Mouse (Mus musculus) C2C12 (cell line): ENCODE results near the gene Aoc1.

Experiments
- CEBPB ChIP-seq: IDR thresholded peaks from one replicate; pipeline ENCODE4 v1.6.1; 2011; ENCODE audit warnings: low read depth, mild to moderate bottlenecking, control low read depth, moderate library complexity
- CTCF ChIP-seq: IDR thresholded peaks from one replicate; pipeline ENCODE4 v1.5.1; 2011; ENCODE audit not compliant: control insufficient read depth, insufficient read depth, insufficient read length
- MAX ChIP-seq: IDR thresholded peaks from one replicate; pipeline ENCODE4 v1.6.1; 2011; ENCODE audit warnings: mild to moderate bottlenecking, control low read depth
- MYOD1 ChIP-seq: IDR thresholded peaks from one replicate; pipeline ENCODE4 v1.6.1; 2011; ENCODE audit warnings: low read depth; ENCODE audit not compliant: control insufficient read depth, insufficient read length
- MYOG ChIP-seq: IDR thresholded peaks from one replicate; pipeline ENCODE4 v1.6.1; 2011; ENCODE audit not compliant: control insufficient read depth, insufficient read length; ENCODE audit errors: extremely low read depth
- USF1 ChIP-seq: IDR thresholded peaks from one replicate; pipeline ENCODE4 v1.6.1; 2011; ENCODE audit warnings: low read depth, mild to moderate bottlenecking, control low read depth, moderate library complexity

GRCm38 (mm10) chr6:48862816-48863215, 9.9 kb upstream of the Aoc1 start:
- no peak for TF ChIP-seq CEBPB
- TF ChIP-seq CTCF: no peak
- no peak for TF ChIP-seq MYOD1
- no peak for TF ChIP-seq MYOG
- TF ChIP-seq USF1: no peak
- TF ChIP-seq MAX: no peak
